Comparison of ENCODE assay signal across 10 mouse cellular contexts in genomic region chr19:43546337-43547117, GRCm38 (mm10). TPM values are rescaled to one million over a fixed set of nuclear protein-coding genes. Genes with fewer than 3 reads are reported as not detected.
A peak's percentile ranks its signal among the peaks of the same experiment; 100 is the strongest.
DNase-seq lines count a peak whose midpoint lies in the region; ATAC-seq and TF ChIP-seq lines count a peak whose summit lies in the region.
"Had no signal": no experiment of that assay in that cellular context is flagged by ENCODE, and none has a peak within 500 bp of the region (broad histone marks: within the 10 kb centered on the region; RNA-seq: fewer than 3 reads in every experiment).

No protein-coding gene starts in this region.

- H3K4me2 ChIP-seq in lung, embryonic 15.5 days = peak overlapping the region; percentile 11; the same call in 1 of the 2 replicates
- H3K4me2 ChIP-seq in forebrain, postnatal 0 days (ENCODE audit: low read depth) = peak overlapping the region; percentile 16; the same call in 1 of the 2 replicates
- H3K4me2 ChIP-seq in midbrain, embryonic 11.5 days = peak overlapping the region; percentile 36

- no peak for TF ChIP-seq CTCF in forebrain, postnatal 0 days (IDR thresholded peaks at IDR 0.05; ENCODE audit: low read depth)
- TF ChIP-seq CTCF in layer of hippocampus, adult 2 months (conservative IDR thresholded peaks at IDR 0.05) = no peak

- peaks cover 8% of the 10 kb centered on the region; the same call in 1 of the 2 replicates for H3K4me1 ChIP-seq in lung, embryonic 15.5 days
- H3K4me1 ChIP-seq in forebrain, postnatal 0 days (ENCODE audit: insufficient read depth) = no peaks in the 10 kb centered on the region
- H3K4me1 ChIP-seq in midbrain, embryonic 11.5 days (ENCODE audit: control insufficient read depth, insufficient read depth, low read length) = peaks cover 11% of the 10 kb centered on the region

- H3K9ac ChIP-seq in lung, embryonic 15.5 days = no peak overlapping the region
- no peak overlapping the region for H3K9ac ChIP-seq in forebrain, postnatal 0 days
- no peak overlapping the region for H3K9ac ChIP-seq in midbrain, embryonic 11.5 days (ENCODE audit: low read length)
- H3K9ac ChIP-seq: liver, embryonic 14.5 days had no signal

- no peaks in the 10 kb centered on the region for H3K36me3 ChIP-seq in lung, embryonic 15.5 days
- H3K36me3 ChIP-seq in forebrain, postnatal 0 days (ENCODE audit: insufficient read depth) = no peaks in the 10 kb centered on the region
- no peaks in the 10 kb centered on the region for H3K36me3 ChIP-seq in midbrain, embryonic 11.5 days (ENCODE audit: control insufficient read depth, insufficient read depth, low read length)
- H3K36me3 ChIP-seq: G1E had no signal

- no peak overlapping the region for H3K4me3 ChIP-seq in lung, embryonic 15.5 days
- H3K4me3 ChIP-seq in forebrain, postnatal 0 days (ENCODE audit: low read depth, low read length) = 0 out of 2 replicates have a peak overlapping the region, but pooled peaks have one; percentile 2
- H3K4me3 ChIP-seq in midbrain, embryonic 11.5 days (ENCODE audit: low read depth, low read length) = no peak overlapping the region
- H3K4me3 ChIP-seq in layer of hippocampus, adult 2 months = no peak overlapping the region

- H3K27me3 ChIP-seq in lung, embryonic 15.5 days = peaks cover 65% of the 10 kb centered on the region
- peaks cover 4% of the 10 kb centered on the region; the same call in 1 of the 2 replicates for H3K27me3 ChIP-seq in forebrain, postnatal 0 days (ENCODE audit: insufficient read depth, low read length)
- peaks cover 2% of the 10 kb centered on the region for H3K27me3 ChIP-seq in midbrain, embryonic 11.5 days (ENCODE audit: control insufficient read depth, insufficient read depth, low read length)

- no peak for ATAC-seq in lung, embryonic 15.5 days (ENCODE audit: borderline replicate concordance, extremely low read depth, low FRiP score, low TSS enrichment)
- ATAC-seq in forebrain, postnatal 0 days = no peak
- ATAC-seq in midbrain, embryonic 11.5 days (ENCODE audit: low FRiP score) = peak; percentile 42; the same call in 1 of the 2 replicates

- no peaks in the 10 kb centered on the region for H3K9me3 ChIP-seq in lung, embryonic 15.5 days
- no peaks in the 10 kb centered on the region for H3K9me3 ChIP-seq in forebrain, postnatal 0 days (ENCODE audit: low read length)
- no peaks in the 10 kb centered on the region for H3K9me3 ChIP-seq in midbrain, embryonic 11.5 days (ENCODE audit: control insufficient read depth, low read length)
- H3K9me3 ChIP-seq: G1E had no signal

- WGBS in lung, embryonic 15.5 days = 5% methylated on average over 19 of the region's 19 CpGs
- 9% methylated on average over 19 of the region's 19 CpGs for WGBS in forebrain, postnatal 0 days
- whole genome bisulfite sequencing in midbrain, embryonic 11.5 days = 6% methylated on average over 19 of the region's 19 CpGs

- no peak for DNase-seq in lung, postnatal 10 days
- DNase-seq in forebrain, postnatal 0 days = no peak
- peak; percentile 89 for DNase-seq in midbrain, embryonic 11.5 days (ENCODE audit: low spot score, missing footprints)
- peak; percentile 62 for DNase-seq in yolk sac, embryonic 10.5 days (ENCODE audit: low spot score)
- no peak for DNase-seq in layer of hippocampus, adult 2 months (ENCODE audit: low spot score in 2 of 2)
- no peak for DNase-seq in gastrocnemius, adult 18-20 months (ENCODE audit: low spot score)
- DNase-seq in adrenal gland, postnatal 4 days (ENCODE audit: low spot score in 2 of 2) = no peak

- no peak overlapping the region for H3K27ac ChIP-seq in lung, embryonic 15.5 days
- no peak overlapping the region for H3K27ac ChIP-seq in forebrain, postnatal 0 days (ENCODE audit: low read depth, low read length)
- no peak overlapping the region for H3K27ac ChIP-seq in midbrain, embryonic 11.5 days (ENCODE audit: low read depth, low read length)
- no peak overlapping the region for H3K27ac ChIP-seq in layer of hippocampus, adult 2 months
- H3K27ac ChIP-seq: liver, embryonic 14.5 days had no signal

RNA-seq across cellular contexts. Expression of gene Got1, which starts 22.1 kb away (rescaled TPM):
- 27.2 and 31.1 TPM in 2 replicates for polyA plus RNA-seq in lung, embryonic 15.5 days (2015; fragmentation: Nextera tagmentation; extraction: Ambion mirVana)
- total RNA-seq in forebrain, postnatal 0 days (2014; rRNA removed) = 86.1 and 88.2 TPM in 2 replicates
- polyA plus RNA-seq in forebrain, postnatal 0 days (2015; fragmentation: Nextera tagmentation; extraction: Ambion mirVana) = 85.4 and 101 TPM in 2 replicates
- polyA plus RNA-seq in midbrain, embryonic 11.5 days (2014; fragmentation: Nextera tagmentation; extraction: Ambion mirVana) = 46.6 and 47.0 TPM in 2 replicates
- 100 to 1,000 TPM; 324 to 355 TPM for total RNA-seq in layer of hippocampus, adult 2 months (2021)
- total RNA-seq in gastrocnemius, adult 18-20 months (2021) = 100 to 1,000 TPM; 394 to 432 TPM
- 10 to 100 TPM; 59.8 to 62.7 TPM for total RNA-seq in adrenal gland, postnatal 4 days (2021)

Comparison
In these comparisons a context has a peak if more than half of its experiments do, and no peak if none do; other contexts are left out.
1. DNase-seq: peak in midbrain, embryonic 11.5 days (single experiment) and yolk sac, embryonic 10.5 days (single experiment); none in lung, postnatal 10 days (single experiment), forebrain, postnatal 0 days (single experiment), layer of hippocampus, adult 2 months (0 of 2), gastrocnemius, adult 18-20 months (single experiment) and adrenal gland, postnatal 4 days (0 of 2).
2. Peak in every context shown above with its lines, with median percentiles within 50 percentile points of each other: H3K4me2 ChIP-seq.